Mouse (Mus musculus) embryonic facial prominence, embryonic 12.5 days (tissue): Measurements from ENCODE around the gene Dact3. TPM values are rescaled to one million over a fixed set of nuclear protein-coding genes. Genes with fewer than 3 reads are reported as not detected.
A peak's percentile ranks its signal among the peaks of the same experiment; 100 is the strongest.

ENCODE experiments used
- ATAC-seq: fragments of 200-750 bp; cut with Nextera tagmentation; 2 replicates; pipeline ENCODE4 v1.8.0; 2017; ENCODE audit not compliant: insufficient number of reproducible peaks, insufficient read depth, low FRiP score, low TSS enrichment
- H3K27ac ChIP-seq: fragments of 300-500 bp; sonication (generic); 2 replicates; pipeline ENCODE4 v1.5.1; 2016; ENCODE audit warnings: mild to moderate bottlenecking
- H3K27me3 ChIP-seq: fragments of 300-500 bp; sonication (generic); 2 replicates; pipeline ENCODE4 v1.6.1; 2016; ENCODE audit warnings: mild to moderate bottlenecking, moderate library complexity
- H3K36me3 ChIP-seq: fragments of 300-500 bp; sonication (generic); 2 replicates; pipeline ENCODE4 v1.6.1; 2016; ENCODE audit warnings: mild to moderate bottlenecking
- H3K4me1 ChIP-seq: fragments of 300-500 bp; sonication (generic); 2 replicates; pipeline ENCODE4 v1.6.1; 2016
- H3K4me2 ChIP-seq: fragments of 300-500 bp; sonication (generic); replicated peaks from 2 replicates; pipeline ENCODE4 v1.6.1; 2016; ENCODE audit warnings: mild to moderate bottlenecking, moderate library complexity
- H3K4me3 ChIP-seq: fragments of 300-500 bp; sonication (generic); 2 replicates; pipeline ENCODE4 v1.5.1; 2016; ENCODE audit warnings: mild to moderate bottlenecking
- H3K9ac ChIP-seq: fragments of 300-500 bp; sonication (generic); 2 replicates; pipeline ENCODE4 v1.6.1; 2016; ENCODE audit warnings: mild to moderate bottlenecking, moderate library complexity
- H3K9me3 ChIP-seq: fragments of 300-500 bp; sonication (generic); 2 replicates; pipeline ENCODE4 v1.6.1; 2016; ENCODE audit warnings: mild to moderate bottlenecking, moderate library complexity
- WGBS: fragments of 180-500 bp; shearing (Covaris S2); methylation state at CpG from one replicate; pipeline ENCODE4 v1.1.7; 2016; 5-methylcytosine and 5-hydroxymethylcytosine counted together
- polyA plus RNA-seq: library from polyadenylated mRNA; unstranded; fragments of >200 nt; fragmentation: Nextera tagmentation; extraction: Ambion mirVana; gene quantifications from 2 replicates; pipeline ENCODE4 v1.2.1, GENCODE M21; 2016

Dact3 gene
- polyA plus RNA-seq, 1 experiment from 2014 or later: 13.4 TPM

DNA sequence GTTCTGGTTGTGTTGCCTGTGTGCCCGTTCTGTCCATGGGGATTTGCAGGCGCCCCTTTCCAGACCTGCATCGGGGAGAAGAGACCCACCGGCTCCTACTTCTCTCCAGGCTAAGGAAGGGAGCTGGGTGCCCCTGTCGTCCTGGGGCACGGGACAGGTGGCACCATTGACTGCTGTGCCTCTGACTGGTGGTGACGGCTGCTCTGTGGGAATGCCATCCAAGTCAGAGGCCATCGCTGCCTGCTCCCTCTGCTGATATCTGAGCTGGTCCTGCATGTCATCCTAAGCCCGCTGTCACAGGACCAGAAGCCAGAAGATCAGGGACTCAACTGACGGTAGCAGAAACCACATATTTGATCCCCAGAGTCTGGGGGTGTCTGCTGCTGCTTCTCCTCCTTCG lies 33.7 kb downstream of the Dact3 start:
- H3K9ac ChIP-seq: no peak overlapping the region; the same call in 1 of the 2 replicates
- H3K4me3 ChIP-seq: no peak overlapping the region
- H3K4me1 ChIP-seq: peaks cover 41% of the 10 kb centered on the region
- 0 out of 2 replicates have a peak overlapping the region, but pooled peaks have one; percentile 9 for H3K4me2 ChIP-seq
- no peaks in the 10 kb centered on the region for H3K9me3 ChIP-seq
- no peak overlapping the region for H3K27ac ChIP-seq
- H3K36me3 ChIP-seq: no peaks in the 10 kb centered on the region
- WGBS: 58% methylated on average over 11 of the region's 11 CpGs
- no peak for ATAC-seq
- no peaks in the 10 kb centered on the region for H3K27me3 ChIP-seq

DNA sequence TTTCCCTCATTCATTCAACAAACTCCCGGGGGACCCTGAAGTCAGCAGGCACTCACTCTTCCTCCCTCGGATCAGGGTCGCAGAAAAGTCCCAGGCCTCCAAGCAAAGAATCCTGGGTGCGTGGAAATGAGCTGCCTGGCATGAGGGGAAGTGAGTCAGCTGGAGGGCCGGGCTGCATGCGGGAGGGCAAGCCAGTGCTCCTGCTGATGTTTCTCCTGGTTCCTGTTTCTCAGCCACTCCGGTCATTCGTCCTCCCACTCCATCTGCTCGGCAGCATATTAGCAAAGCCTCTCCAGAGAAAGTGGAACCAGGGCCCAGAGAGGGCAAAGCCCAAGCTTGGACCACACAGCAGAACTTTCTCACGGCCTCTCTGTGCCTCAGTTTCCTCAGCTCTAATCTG lies 34.8 kb downstream of the Dact3 start:
- no peaks in the 10 kb centered on the region for H3K27me3 ChIP-seq
- peaks cover 9% of the 10 kb centered on the region for H3K36me3 ChIP-seq
- peaks cover 41% of the 10 kb centered on the region for H3K4me1 ChIP-seq
- no peak overlapping the region for H3K4me2 ChIP-seq
- no peak overlapping the region for H3K27ac ChIP-seq
- H3K9ac ChIP-seq: no peak overlapping the region
- no peak overlapping the region for H3K4me3 ChIP-seq
- 51% methylated on average over 10 of the region's 10 CpGs for WGBS
- no peaks in the 10 kb centered on the region for H3K9me3 ChIP-seq
- ATAC-seq: no peak

DNA sequence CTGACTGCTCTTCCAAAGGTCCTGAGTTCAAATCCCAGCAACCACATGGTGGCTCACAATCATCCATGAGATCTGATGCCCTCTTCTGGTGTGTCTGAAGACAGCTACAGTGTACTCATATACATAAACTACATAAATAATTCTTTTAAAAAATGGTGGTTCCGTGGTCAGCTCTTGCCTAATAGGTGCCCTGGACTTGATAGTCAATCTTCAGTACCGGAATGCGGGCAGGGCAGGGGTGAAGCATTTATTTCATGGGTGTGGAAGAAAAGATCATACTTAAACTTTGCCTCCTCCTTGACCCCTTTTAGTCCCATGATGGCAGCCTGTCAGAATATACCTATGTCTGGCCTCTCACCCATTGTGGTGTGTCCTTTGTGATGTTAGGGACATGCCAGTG lies 36.8 kb downstream of the Dact3 start:
- H3K4me1 ChIP-seq: peaks cover 26% of the 10 kb centered on the region
- H3K27ac ChIP-seq: no peak overlapping the region
- WGBS: 91% methylated on average over 3 of the region's 3 CpGs
- H3K4me3 ChIP-seq: no peak overlapping the region
- no peak overlapping the region for H3K9ac ChIP-seq
- H3K36me3 ChIP-seq: peaks cover 28% of the 10 kb centered on the region
- H3K27me3 ChIP-seq: no peaks in the 10 kb centered on the region
- H3K9me3 ChIP-seq: no peaks in the 10 kb centered on the region
- no peak overlapping the region for H3K4me2 ChIP-seq
- ATAC-seq: no peak

DNA sequence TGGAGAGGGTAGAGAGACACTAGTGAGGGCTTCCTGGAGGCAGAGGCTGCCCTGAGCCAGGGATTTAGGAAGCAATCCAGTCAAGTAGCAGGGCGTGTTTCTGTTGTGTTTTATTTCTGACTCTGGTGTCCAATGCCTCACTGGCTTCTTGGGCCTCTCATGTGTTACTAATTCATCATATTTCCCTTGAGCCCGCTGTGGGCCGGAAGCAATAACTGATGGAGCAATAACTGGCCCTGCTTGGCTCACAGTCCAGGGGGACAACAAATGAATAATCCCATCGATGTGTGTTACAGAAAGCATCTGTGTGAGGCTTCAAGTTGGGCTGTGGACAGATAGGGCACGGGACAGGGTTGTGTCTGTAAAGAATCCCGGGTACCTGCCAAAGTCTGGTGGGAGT lies 37.2 kb downstream of the Dact3 start:
- WGBS: 59% methylated on average over 6 of the region's 6 CpGs
- H3K27me3 ChIP-seq: no peaks in the 10 kb centered on the region
- peaks cover 32% of the 10 kb centered on the region for H3K36me3 ChIP-seq
- H3K9me3 ChIP-seq: no peaks in the 10 kb centered on the region
- no peak for ATAC-seq
- H3K4me1 ChIP-seq: peaks cover 26% of the 10 kb centered on the region
- no peak overlapping the region for H3K27ac ChIP-seq
- no peak overlapping the region for H3K4me3 ChIP-seq
- H3K4me2 ChIP-seq: no peak overlapping the region
- H3K9ac ChIP-seq: no peak overlapping the region

DNA sequence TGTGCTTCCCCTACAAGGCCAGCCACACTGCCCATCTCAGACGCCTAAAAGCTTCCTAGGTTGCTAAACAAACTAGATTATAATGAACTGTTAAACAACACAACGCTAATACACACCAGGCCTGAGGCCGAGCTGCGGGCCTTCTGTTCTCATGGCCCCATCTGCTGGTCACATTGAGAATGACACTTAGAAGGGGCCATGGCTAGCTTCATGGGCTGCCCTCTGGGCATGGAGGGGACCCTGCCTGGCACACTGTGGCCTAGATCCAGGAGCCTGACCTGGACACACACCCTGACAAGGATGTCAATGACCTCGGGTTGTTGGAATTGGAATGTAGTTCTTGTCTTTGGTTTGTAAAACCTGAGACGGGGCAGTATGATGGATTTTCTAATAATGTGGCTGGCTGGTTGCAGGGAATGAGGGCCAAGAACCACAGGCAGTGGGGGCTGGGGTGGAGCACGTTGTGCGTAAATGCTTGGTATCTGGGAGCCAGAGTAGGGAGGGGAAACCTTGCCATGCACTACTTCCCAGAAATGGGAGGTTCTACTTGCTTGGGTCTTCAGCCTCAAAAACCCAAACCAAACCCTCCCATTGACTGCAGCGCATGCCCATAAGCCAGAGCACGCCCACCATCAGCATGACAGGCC lies 38.8 kb downstream of the Dact3 start:
- Histone ChIP-seq H3K36me3 (peaks cover 48% of the 10 kb centered on the region), H3K4me2 (no peak overlapping the region), H3K9me3 (no peaks in the 10 kb centered on the region), H3K9ac (no peak overlapping the region), H3K27me3 (no peaks in the 10 kb centered on the region), H3K4me3 (no peak overlapping the region), H3K27ac (no peak overlapping the region), H3K4me1 (peaks cover 22% of the 10 kb centered on the region)
- 36% methylated on average over 10 of the region's 10 CpGs for WGBS
- ATAC-seq: peak; percentile 18; the same call in 1 of the 2 replicates

DNA sequence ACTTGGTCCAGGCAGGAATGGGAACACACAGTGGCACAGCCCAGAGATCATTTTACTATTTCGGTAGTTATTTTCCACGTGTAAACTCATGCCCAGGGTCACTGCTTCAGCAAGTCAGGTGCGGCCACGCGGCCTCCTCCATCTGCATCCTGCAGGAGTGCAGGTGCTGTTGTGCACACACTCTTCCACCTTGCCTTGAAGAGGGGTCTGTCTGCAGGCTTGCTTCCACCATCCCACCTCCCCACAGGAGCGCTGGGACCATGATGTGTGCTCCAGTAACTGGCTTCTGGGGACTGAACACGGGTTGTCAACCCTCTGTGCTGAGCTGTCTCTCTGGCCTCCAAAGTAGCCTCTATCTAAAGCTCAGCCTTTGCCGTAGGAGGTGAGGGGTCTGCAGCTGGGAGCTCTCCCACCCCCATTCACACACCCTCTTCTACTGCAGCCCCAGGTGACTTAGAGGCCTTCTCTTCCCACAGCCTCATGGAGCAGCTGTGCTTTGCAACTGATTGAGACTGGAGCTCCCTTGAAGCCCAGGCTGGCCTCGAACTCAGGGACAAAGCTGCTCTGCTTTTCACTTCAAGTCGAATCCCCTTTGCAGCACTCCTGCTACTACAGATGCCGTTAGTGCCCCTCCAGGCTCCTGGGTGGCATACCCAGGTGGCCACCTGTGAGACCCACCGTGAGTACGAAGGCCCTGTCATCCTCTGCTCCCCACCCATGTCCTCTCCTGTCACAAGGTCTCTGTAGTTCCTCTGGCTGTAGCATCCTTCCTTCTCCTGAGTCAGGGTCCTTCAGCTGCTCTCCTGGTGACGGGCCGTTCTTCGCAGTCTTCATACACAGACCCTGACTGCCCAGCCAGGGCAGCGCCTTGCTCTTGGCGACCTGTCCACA lies 39.6 kb downstream of the Dact3 start:
- 82% methylated on average over 18 of the region's 18 CpGs for WGBS
- Histone ChIP-seq H3K9me3 (no peaks in the 10 kb centered on the region), H3K9ac (no peak overlapping the region), H3K4me1 (peaks cover 22% of the 10 kb centered on the region), H3K4me2 (no peak overlapping the region), H3K27ac (no peak overlapping the region), H3K27me3 (no peaks in the 10 kb centered on the region), H3K36me3 (peaks cover 55% of the 10 kb centered on the region), H3K4me3 (no peak overlapping the region)
- ATAC-seq: no peak

DNA sequence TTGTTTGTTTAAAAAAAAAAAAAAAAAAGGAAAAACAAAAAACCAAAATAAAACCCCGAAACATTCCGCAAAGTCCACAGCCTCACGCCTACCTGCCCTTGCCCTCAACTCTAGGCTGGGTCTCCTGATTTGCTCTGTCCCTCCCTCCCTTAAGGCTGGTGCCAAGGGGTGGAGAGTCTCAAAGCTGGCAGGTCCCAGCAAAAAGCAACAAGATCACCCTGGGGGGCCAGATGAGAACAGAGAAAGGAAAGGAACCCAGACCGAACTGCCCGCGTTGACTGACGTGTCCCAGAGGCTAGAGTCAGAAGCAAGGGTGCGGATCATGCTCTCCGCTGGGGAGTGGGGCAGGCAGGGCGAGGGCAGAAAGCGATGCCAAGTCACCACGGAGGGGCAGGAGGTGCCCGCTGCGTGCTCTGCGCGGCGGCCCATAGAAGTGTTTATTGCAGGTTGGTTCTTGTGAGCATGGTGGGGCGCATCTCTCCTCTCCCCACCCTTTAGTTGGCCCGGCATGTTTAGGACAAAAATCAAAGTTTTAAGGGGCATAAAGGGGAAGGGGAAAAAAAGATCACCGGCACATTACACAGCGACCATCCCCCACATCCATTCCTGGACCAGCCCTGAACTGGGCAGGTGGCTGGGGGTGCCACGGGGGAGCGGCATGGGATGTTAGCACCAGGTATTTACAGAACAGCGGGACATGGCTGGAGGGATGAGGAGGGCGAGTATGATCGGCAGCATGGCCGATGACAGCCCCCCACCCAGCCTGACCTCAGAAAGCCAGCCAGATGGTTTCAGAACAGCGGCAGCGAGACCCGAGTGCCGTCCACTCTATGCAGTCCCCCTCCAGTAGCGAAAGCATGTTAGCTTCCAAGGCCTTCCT lies 40.6 kb downstream of the Dact3 start:
- Histone ChIP-seq H3K4me3 (no peak overlapping the region), H3K36me3 (peaks cover 55% of the 10 kb centered on the region), H3K4me2 (no peak overlapping the region), H3K4me1 (peaks cover 27% of the 10 kb centered on the region), H3K9ac (no peak overlapping the region), H3K27ac (no peak overlapping the region), H3K9me3 (no peaks in the 10 kb centered on the region), H3K27me3 (no peaks in the 10 kb centered on the region)
- ATAC-seq: no peak
- WGBS: 89% methylated on average over 32 of the region's 32 CpGs

DNA sequence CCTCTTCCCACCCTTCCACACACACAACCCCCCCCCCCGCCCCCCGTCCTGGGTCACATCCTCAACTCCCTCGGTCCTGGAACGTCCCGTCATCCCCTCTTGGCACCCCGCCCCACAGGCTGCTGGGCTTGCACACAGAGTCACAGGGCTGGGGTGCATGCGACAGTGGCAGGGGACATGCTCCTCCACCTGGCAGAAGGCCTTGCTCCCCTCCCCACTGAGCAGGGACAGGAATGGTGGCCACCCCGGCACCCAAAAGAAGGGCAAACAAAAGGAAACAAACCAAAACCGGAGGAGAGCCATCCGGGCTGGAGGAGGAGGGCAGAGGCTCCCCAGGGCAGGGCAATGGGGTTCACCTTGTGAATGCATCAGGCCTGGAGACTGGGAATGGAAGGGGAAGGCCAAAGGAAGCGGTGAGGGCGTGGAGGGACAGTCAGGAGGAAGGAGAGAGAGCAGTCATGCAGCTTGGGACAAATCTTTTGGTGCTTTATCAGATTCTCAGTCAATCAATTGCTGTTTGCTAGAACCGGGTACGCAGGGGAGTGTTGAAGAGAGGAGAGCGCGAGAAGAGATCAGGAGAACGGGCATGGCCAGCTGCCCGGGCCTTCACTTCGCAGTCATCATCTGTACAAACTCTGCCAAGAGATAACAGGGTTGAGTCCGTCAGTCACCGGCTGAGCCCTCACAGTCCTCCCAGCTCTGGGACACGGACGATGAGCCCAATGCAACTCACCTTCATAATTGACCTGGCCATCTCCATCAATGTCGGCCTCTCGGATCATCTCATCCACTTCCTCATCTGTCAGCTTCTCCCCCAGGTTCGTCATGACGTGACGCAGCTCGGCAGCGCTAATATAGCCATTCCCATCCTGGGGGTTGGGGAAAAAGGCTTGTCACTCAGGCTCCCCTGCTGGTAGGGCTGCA lies 41.5 kb downstream of the Dact3 start:
- no peaks in the 10 kb centered on the region for H3K9me3 ChIP-seq
- no peaks in the 10 kb centered on the region for H3K27me3 ChIP-seq
- peaks cover 55% of the 10 kb centered on the region for H3K36me3 ChIP-seq
- peaks cover 36% of the 10 kb centered on the region for H3K4me1 ChIP-seq
- no peak overlapping the region for H3K9ac ChIP-seq
- WGBS: 87% methylated on average over 30 of the region's 30 CpGs
- no peak for ATAC-seq
- no peak overlapping the region for H3K4me2 ChIP-seq
- H3K27ac ChIP-seq: no peak overlapping the region
- no peak overlapping the region for H3K4me3 ChIP-seq

DNA sequence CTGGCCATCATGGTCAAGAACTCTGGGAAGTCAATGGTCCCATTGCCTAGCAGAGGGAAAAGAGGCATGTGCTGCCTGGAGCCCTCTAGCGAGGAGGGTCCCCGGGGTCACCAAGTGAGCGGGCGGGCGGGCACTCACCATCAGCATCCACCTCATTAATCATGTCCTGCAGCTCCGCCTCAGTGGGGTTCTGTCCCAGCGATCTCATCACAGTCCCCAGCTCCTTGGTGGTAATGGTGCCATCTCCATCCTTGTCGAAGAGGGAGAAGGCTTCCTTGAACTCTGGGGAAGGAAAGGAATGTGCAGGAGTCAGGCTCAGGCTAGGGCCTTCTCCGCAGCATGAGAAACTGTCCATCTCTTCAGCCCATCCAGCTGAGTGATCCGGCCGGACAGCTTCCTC lies 42.3 kb downstream of the Dact3 start:
- no peak overlapping the region for H3K4me3 ChIP-seq
- H3K4me1 ChIP-seq: peaks cover 41% of the 10 kb centered on the region
- no peak overlapping the region for H3K27ac ChIP-seq
- 85% methylated on average over 11 of the region's 11 CpGs for WGBS
- no peak overlapping the region for H3K9ac ChIP-seq
- no peak for ATAC-seq
- H3K36me3 ChIP-seq: peaks cover 55% of the 10 kb centered on the region
- no peaks in the 10 kb centered on the region for H3K27me3 ChIP-seq
- H3K4me2 ChIP-seq: no peak overlapping the region
- no peaks in the 10 kb centered on the region for H3K9me3 ChIP-seq

DNA sequence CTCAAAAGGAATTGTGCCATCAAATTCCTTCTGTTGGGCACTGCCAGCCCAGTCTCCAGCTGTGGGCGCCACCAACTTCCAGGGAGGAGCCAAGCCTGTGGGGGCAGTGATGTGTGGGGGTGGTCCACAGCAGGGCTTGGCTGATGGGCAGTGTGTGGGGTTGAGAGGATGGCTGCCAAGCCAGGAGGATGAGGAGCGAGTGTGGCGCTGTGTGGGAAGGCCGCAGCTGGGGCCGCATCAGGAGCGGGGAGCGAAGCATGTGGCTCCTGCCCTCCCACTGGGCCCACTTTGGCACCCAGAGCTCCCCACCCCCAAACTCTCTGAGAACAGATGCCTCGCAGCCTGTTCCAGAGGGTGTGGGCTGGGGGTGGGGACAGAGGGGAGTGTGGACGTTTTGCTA lies 42.9 kb downstream of the Dact3 start:
- no peak overlapping the region for H3K4me2 ChIP-seq
- H3K4me1 ChIP-seq: peaks cover 46% of the 10 kb centered on the region
- H3K27me3 ChIP-seq: no peaks in the 10 kb centered on the region
- no peak for ATAC-seq
- H3K27ac ChIP-seq: no peak overlapping the region
- peaks cover 55% of the 10 kb centered on the region for H3K36me3 ChIP-seq
- 90% methylated on average over 9 of the region's 9 CpGs for WGBS
- no peaks in the 10 kb centered on the region for H3K9me3 ChIP-seq
- no peak overlapping the region for H3K9ac ChIP-seq
- no peak overlapping the region for H3K4me3 ChIP-seq

DNA sequence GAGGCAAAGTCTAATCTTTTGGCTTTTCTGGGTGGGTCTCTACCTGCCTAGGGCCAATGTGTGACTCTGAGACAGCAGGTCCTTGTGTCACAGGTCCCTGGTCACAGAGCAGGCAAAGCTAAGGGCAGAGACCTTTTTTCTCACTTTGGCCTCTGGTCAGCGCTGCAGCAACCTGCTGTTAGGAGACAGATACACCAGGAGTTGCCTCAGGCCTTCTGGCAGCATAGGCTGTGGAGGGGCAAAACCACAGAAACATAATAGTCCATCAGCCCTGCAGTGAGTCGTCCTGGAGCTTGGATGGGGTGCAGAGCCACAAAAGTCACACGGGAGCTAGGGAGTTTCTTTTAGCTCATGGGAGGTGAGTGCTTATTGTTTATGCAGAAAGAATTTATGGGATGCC lies 43.6 kb downstream of the Dact3 start:
- H3K9me3 ChIP-seq: no peaks in the 10 kb centered on the region
- WGBS: 75% methylated on average over 3 of the region's 3 CpGs
- no peak for ATAC-seq
- H3K27me3 ChIP-seq: no peaks in the 10 kb centered on the region
- peaks cover 55% of the 10 kb centered on the region for H3K36me3 ChIP-seq
- no peak overlapping the region for H3K4me3 ChIP-seq
- H3K27ac ChIP-seq: no peak overlapping the region
- peaks cover 47% of the 10 kb centered on the region for H3K4me1 ChIP-seq
- H3K4me2 ChIP-seq: no peak overlapping the region
- 0 out of 2 replicates have a peak overlapping the region, but pooled peaks have one; percentile 10 for H3K9ac ChIP-seq
